Mouse (Mus musculus) T-helper 2 cell (primary cell): ENCODE measurements around the gene Rhbdl3.

Source experiments
- in situ Hi-C: fragments of 300-600 bp; cut with MboI, MseI; formaldehyde crosslinking; loops from one replicate; pipeline ENCODE4 v1.15.1; 2025; ENCODE audit warnings: high pct_unique_total_duplicates

Gene Rhbdl3

GRCm38 (mm10) chr11:80383626-80384046, 82.9 kb downstream of the Rhbdl3 start:
- in situ Hi-C loops = loop anchor here (25.0 kb wide), 1 partner anchor 371 kb away; no protein-coding TSS in a partner anchor

GRCm38 (mm10) chr11:80384461-80384860, 83.7 kb downstream of the Rhbdl3 start:
- in situ Hi-C loops = loop anchor here (25.0 kb wide), 1 partner anchor 372 kb away; no protein-coding TSS in a partner anchor

GRCm38 (mm10) chr11:80385055-80385454, 84.3 kb downstream of the Rhbdl3 start:
- in situ Hi-C loops = loop anchor here (25.0 kb wide), 1 partner anchor 373 kb away; no protein-coding TSS in a partner anchor

GRCm38 (mm10) chr11:80386790-80387189, 86.1 kb downstream of the Rhbdl3 start:
- in situ Hi-C loops = loop anchor here (25.0 kb wide), 1 partner anchor 374 kb away; no protein-coding TSS in a partner anchor

- in situ Hi-C loops = loop anchor here (10.0 to 25.0 kb wide), 2 partner anchors 75 to 378 kb away; no protein-coding TSS in a partner anchor
Observed at GRCm38 (mm10) chr11:80389885-80390284, 89.2 kb downstream of the Rhbdl3 start.

GRCm38 (mm10) chr11:80391407-80392120, 90.9 kb downstream of the Rhbdl3 start:
- in situ Hi-C loops = loop anchor here (10.0 to 25.0 kb wide), 2 partner anchors 73 to 379 kb away; no protein-coding TSS in a partner anchor

GRCm38 (mm10) chr11:80395930-80396329, 95.2 kb downstream of the Rhbdl3 start:
- in situ Hi-C loops = loop anchor here (10.0 to 25.0 kb wide), 2 partner anchors 69 to 384 kb away; no protein-coding TSS in a partner anchor

GRCm38 (mm10) chr11:80396617-80397016, 95.9 kb downstream of the Rhbdl3 start:
- in situ Hi-C loops = loop anchor here (10.0 to 25.0 kb wide), 2 partner anchors 68 to 384 kb away; no protein-coding TSS in a partner anchor
